Mouse (Mus musculus) G1E (cell line): Measurements from ENCODE around the gene Bak1. TPM values are rescaled to one million over a fixed set of nuclear protein-coding genes. Genes with fewer than 3 reads are reported as not detected.
"Not testable (repeated sequence)": the region's sequence is repeated elsewhere in the genome, so short reads cannot be mapped to it uniquely, and the experiment has no call there.

Experiments used
- ATAC-seq: 2 replicates; pipeline ENCODE4 v1.8.0; 2016; ENCODE audit warnings: mild to moderate bottlenecking; ENCODE audit not compliant: insufficient number of reproducible peaks, poor library complexity, low FRiP score, severe bottlenecking; ENCODE audit errors: extremely low read depth
- DNase-seq: peaks from one replicate; pipeline ENCODE4 v3.0.0; 2012; ENCODE audit warnings: low spot score
- H3K27me3 ChIP-seq: 2 replicates; pipeline ENCODE4 v1.6.1; 2012; ENCODE audit warnings: mild to moderate bottlenecking, low read length, inconsistent platforms; ENCODE audit not compliant: insufficient read depth
- H3K36me3 ChIP-seq: replicated peaks from 2 replicates; pipeline ENCODE3; 2012; ENCODE audit warnings: mild to moderate bottlenecking, inconsistent platforms
- H3K4me1 ChIP-seq: 2 replicates; pipeline ENCODE4 v1.6.1; 2012; ENCODE audit warnings: low read depth, low read length, inconsistent platforms, mixed read lengths; ENCODE audit not compliant: insufficient read depth
- H3K4me3 ChIP-seq: 2 replicates; pipeline ENCODE4 v1.5.1; 2012; ENCODE audit warnings: low read depth, mild to moderate bottlenecking, inconsistent platforms, low read length, moderate library complexity, mixed read lengths
- H3K9me3 ChIP-seq: replicated peaks from 2 replicates; pipeline ENCODE4 v1.6.1; 2012; ENCODE audit warnings: inconsistent platforms
- CTCF ChIP-seq: IDR thresholded peaks from 2 replicates; pipeline ENCODE4 v1.5.1; 2012; ENCODE audit warnings: low read depth, low read length, inconsistent platforms, mixed read lengths
- GATA1 ChIP-seq: IDR thresholded peaks from 2 replicates; pipeline ENCODE4 v1.6.1; 2012; ENCODE audit warnings: borderline replicate concordance, low read length, inconsistent platforms, mixed read lengths
- GATA2 ChIP-seq: IDR thresholded peaks from 2 replicates; pipeline ENCODE4 v1.6.1; 2012; ENCODE audit warnings: low read depth, low read length, inconsistent platforms, borderline replicate concordance
- POLR2AphosphoS5 ChIP-seq: IDR thresholded peaks from 2 replicates; pipeline ENCODE4 v1.6.1; 2012; ENCODE audit warnings: low read depth, low read length, inconsistent platforms; ENCODE audit not compliant: insufficient replicate concordance
- TAL1 ChIP-seq: conservative IDR thresholded peaks from 2 replicates; pipeline ENCODE4 v1.6.1; 2012; ENCODE audit warnings: low read depth, low read length, inconsistent platforms, mixed read lengths
- polyA plus RNA-seq: library from polyadenylated mRNA; stranded (reverse); fragments of >175 nt; gene quantifications from 2 replicates; pipeline ENCODE4 v1.2.3, GENCODE M21; 2012
- total RNA-seq, 2 experiments: library from RNA; stranded (forward) in 1 of 2; stranded (reverse) in 1 of 2; fragments of 200-1000 nt in 1 of 2; fragments of >200 nt in 1 of 2; fragmentation: Nextera tagmentation in 1 of 2; gene quantifications; 2 replicates each; pipeline ENCODE4 v1.2.3; 2014 to 2017

Gene Bak1
- total and polyA plus RNA-seq, 3 experiments, result 64.5 to 231 (median 227) TPM

DNA sequence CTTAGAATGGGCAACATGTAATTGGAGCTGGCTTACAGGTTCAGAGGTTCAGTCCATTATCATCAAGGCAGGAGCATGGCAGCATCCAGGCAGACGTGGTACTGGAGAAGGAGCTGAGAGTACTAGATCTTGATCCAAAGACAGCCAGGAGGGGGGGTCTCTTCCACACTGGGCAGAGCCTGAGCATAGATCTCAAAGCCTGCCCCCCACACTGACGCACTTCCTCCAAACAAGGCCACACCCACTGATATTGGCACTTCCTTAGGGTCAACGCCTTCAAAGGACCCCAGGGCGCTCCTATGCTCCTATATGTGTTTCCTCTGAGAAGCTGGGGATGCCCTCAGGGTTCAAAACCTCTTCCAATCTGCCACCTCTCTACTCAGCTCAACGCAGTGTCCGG lies 33.8 kb downstream of the Bak1 start:
- no peak for ATAC-seq
- no peak for TF ChIP-seq CTCF
- TF ChIP-seq TAL1, result no peak
- Histone ChIP-seq H3K4me1 (peaks cover 21% of the 10 kb centered on the region), H3K27me3 (peaks cover 23% of the 10 kb centered on the region), H3K36me3 (no peaks in the 10 kb centered on the region), H3K4me3 (no peak overlapping the region), H3K9me3 (no peaks in the 10 kb centered on the region)
- DNase-seq, result no peak

DNA sequence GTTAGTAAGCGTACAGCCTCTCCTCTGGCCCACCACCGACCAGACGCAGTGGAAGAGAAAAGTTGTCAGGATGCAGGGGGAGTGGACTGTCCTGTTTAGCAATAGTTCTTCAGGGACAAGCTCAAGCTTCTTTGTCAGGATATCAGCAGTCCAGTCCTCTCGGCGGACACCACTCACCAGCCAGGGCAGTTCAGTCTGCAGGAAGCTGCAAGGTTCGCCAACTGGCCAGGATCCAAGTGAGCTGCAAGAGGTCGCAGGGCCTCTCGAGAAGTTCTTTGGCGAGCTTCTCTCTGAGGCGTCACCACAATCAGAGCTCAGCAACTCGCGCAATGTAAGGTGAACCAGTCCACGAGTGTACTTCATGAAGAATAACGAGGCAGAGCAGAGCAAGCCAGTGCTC lies 34.4 kb downstream of the Bak1 start:
- no peak overlapping the region for H3K4me3 ChIP-seq
- ATAC-seq, result no peak
- H3K4me1 ChIP-seq, result peaks cover 20% of the 10 kb centered on the region
- no peaks in the 10 kb centered on the region for H3K36me3 ChIP-seq
- no peaks in the 10 kb centered on the region for H3K9me3 ChIP-seq
- no peak for TF ChIP-seq POLR2AphosphoS5
- no peak for TF ChIP-seq GATA2
- TF ChIP-seq TAL1, result no peak
- TF ChIP-seq GATA1, result no peak
- TF ChIP-seq CTCF, result no peak
- no peak for DNase-seq
- peaks cover 20% of the 10 kb centered on the region for H3K27me3 ChIP-seq

DNA sequence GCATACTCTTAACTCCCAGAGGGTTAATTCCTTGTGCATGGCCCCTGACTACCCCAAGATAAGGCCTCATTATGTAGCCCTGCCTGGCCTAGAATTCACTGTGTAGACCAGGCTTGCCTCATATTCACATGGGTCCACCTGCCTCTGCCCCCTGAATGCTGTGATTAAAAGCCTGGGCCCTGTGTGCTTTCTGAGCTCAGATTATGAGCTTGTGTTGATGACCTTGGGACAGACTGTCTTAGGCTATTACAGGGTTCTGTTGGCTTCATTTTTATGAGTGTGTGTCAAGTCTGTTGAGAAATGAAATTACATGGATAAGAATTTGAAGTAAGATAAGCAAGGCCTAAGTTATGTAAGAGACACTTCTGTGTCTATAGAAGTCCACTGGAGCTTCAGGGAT lies 38.3 kb downstream of the Bak1 start:
- no peak for ATAC-seq
- H3K27me3 ChIP-seq, result peaks cover 9% of the 10 kb centered on the region
- TF ChIP-seq TAL1, result no peak
- TF ChIP-seq POLR2AphosphoS5, result no peak
- no peak for TF ChIP-seq GATA1
- no peak for TF ChIP-seq CTCF
- no peak for TF ChIP-seq GATA2

DNA sequence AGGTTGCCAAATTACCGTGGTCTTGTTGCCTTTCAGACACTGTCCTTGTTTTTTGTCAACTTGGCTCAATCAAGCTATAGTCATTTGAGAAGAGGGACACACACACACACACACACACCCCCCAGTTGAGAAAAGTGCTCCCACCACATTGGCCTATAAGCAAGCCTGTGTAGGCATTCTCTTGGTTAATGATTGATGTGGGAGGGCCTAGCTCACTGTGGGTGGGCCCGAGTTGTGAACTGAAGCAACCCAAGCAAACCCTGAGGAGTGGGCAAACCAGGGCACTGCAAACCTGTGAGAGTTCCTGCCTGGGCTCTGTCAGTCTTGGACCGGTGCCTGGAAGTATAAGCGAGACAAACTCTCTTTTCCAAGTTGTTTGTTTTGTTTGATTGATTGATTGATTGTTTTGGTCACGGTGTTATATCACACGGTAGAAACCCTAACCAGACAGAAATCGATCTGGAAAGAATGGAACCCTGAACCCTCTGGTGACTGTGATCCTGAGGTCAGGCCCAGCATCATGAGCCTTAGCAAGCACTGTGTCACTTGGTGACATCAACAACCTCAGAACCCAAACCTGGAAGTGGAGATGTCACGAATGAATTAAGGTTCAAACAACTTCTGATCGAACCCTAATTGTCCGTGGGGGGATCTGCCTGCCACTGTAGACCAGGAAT lies 43.2 kb downstream of the Bak1 start:
- Histone ChIP-seq H3K9me3 (no peaks in the 10 kb centered on the region), H3K4me3 (no peak overlapping the region), H3K4me1 (peaks cover 5% of the 10 kb centered on the region), H3K27me3 (0 out of 2 replicates have a peak, but pooled peaks cover 4% of the 10 kb centered on the region), H3K36me3 (peaks cover 11% of the 10 kb centered on the region)
- TF ChIP-seq GATA2 (no peak), GATA1 (no peak), POLR2AphosphoS5 (no peak), CTCF (no peak), TAL1 (no peak)
- ATAC-seq (no peak), DNase-seq (no peak)

More for the DNA sequence above, 38.3 kb downstream of the Bak1 start:
- Histone ChIP-seq H3K36me3 (no peaks in the 10 kb centered on the region), H3K4me3 (no peak overlapping the region), H3K9me3 (no peaks in the 10 kb centered on the region), H3K4me1 (peaks cover 15% of the 10 kb centered on the region)
- no peak for DNase-seq

DNA sequence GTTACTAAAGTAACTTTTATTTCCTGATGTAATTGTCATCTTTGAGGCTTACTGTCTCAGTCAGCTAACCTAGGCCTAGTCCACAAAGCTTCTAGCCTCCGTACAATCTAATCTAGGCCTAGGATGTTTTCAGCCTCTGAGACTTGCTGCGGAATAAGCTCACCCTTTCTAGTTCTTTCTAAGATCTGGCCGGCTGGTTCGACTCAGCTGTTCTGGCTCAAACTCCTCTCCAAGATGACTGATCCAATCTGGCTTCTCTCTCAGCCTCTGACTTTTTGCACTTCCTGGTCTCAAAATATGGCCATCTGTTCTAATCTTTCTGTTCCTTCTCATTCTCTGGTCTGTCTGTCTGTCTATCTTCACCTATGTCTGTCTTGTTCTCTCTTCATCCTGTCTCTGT lies 45.4 kb downstream of the Bak1 start:
- peaks cover 18% of the 10 kb centered on the region for H3K4me1 ChIP-seq
- no peaks in the 10 kb centered on the region for H3K9me3 ChIP-seq
- TF ChIP-seq TAL1, result no peak
- TF ChIP-seq GATA1, result no peak
- TF ChIP-seq CTCF, result no peak
- no peak for TF ChIP-seq POLR2AphosphoS5
- TF ChIP-seq GATA2, result no peak
- no peak for DNase-seq
- no peak for ATAC-seq
- H3K4me3 ChIP-seq, result no peak overlapping the region
- H3K36me3 ChIP-seq, result peaks cover 33% of the 10 kb centered on the region
- H3K27me3 ChIP-seq, result 0 out of 2 replicates have a peak, but pooled peaks cover 4% of the 10 kb centered on the region

DNA sequence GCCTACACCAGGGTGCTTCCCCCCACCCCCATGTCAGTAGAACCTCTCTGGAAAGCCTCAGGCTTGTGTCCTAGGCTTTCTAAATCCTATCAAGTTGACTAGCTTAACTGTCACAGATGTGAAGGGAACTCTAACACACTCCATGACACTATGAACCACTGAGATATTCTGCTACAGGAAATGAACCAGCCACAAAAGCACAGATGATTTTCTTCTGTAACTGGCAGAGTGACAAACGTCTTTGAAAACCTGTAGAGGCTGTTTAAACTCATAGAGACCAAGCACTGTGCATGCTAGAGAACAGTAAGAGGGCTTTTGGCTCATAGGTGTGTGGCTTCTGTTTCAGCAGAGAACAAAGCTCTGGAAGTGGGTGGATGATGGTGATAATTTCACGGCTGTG lies 47.8 kb downstream of the Bak1 start:
- H3K27me3 ChIP-seq, result no peaks in the 10 kb centered on the region
- H3K4me1 ChIP-seq, result peaks cover 25% of the 10 kb centered on the region
- TF ChIP-seq GATA1, result no peak
- no peak for TF ChIP-seq GATA2
- no peak for TF ChIP-seq POLR2AphosphoS5
- TF ChIP-seq TAL1, result no peak
- TF ChIP-seq CTCF, result no peak
- ATAC-seq (no peak), DNase-seq (no peak)
- H3K36me3 ChIP-seq, result peaks cover 55% of the 10 kb centered on the region
- H3K4me3 ChIP-seq, result no peak overlapping the region
- no peaks in the 10 kb centered on the region for H3K9me3 ChIP-seq

DNA sequence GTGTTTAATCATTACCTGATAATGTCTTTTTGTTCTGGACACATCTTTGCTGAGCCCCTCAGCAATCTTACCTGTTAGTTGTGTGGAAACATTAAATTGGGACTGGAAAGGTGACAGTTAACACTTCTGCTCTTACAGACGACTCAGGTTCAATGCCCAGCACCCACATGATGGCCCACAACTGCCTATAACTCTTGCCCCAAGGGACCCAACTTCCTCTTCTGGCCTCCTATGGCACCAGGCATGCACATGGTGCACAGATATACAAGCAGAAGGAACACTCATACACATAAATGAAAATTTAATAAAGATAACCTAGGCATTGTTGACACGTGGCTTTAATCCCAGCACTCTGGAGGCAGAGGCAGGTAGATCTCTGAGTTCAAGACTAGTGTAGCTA lies 49.4 kb downstream of the Bak1 start:
- H3K4me1 ChIP-seq, result peaks cover 40% of the 10 kb centered on the region
- no peaks in the 10 kb centered on the region for H3K27me3 ChIP-seq
- ATAC-seq (no peak), DNase-seq (no peak)
- TF ChIP-seq CTCF (no peak), GATA2 (no peak), TAL1 (no peak), POLR2AphosphoS5 (no peak), GATA1 (no peak)
- peaks cover 71% of the 10 kb centered on the region for H3K36me3 ChIP-seq
- no peaks in the 10 kb centered on the region for H3K9me3 ChIP-seq
- no peak overlapping the region for H3K4me3 ChIP-seq

DNA sequence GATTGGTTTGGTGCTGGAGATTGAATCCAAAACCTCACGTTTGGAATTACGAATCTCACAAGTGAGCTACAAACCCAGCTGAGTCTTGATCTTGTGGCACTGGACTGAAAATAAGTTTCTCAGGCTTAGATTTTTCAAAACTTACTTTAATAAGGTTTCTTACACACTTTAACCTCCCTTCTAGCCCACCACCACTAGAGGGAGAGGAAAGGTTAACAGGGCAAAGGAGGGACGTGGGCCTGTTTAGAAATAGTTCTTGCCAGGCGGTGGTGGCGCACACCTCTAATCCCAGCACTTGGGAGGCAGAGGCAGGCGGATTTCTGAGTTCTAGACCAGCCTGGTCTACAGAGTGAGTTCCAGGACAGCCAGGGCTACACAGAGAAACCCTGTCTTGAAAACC lies 51.5 kb downstream of the Bak1 start:
- Histone ChIP-seq H3K4me1 (peaks cover 51% of the 10 kb centered on the region), H3K36me3 (peaks cover 79% of the 10 kb centered on the region)
- H3K4me3 ChIP-seq, H3K9me3 ChIP-seq, DNase-seq, ATAC-seq, H3K27me3 ChIP-seq: not testable (repeated sequence)
